ENCODE assay signal across 20 mouse cellular contexts in genomic region chr11:87296467-87296866, GRCm38 (mm10).
"Had no signal": no experiment of that assay in that cellular context is flagged by ENCODE, and none has a peak within 500 bp of the region (broad histone marks: within the 10 kb centered on the region; RNA-seq: fewer than 3 reads in every experiment).

No protein-coding gene starts in this region.

- H3K9me3 ChIP-seq: liver, embryonic 13.5 days; neural tube, embryonic 12.5 days; neural tube, embryonic 15.5 days had no signal

- DNase-seq: kidney, postnatal 14 days; kidney, postnatal 4 days; layer of hippocampus, adult 9-11 months; layer of hippocampus, postnatal 36 days; liver, embryonic 13.5 days; lung, adult 2 months; lung, postnatal 14 days; lung, postnatal 4 days; midbrain, embryonic 14.5 days; right cerebral cortex, adult 18-20 months; right cerebral cortex, postnatal 14 days; right cerebral cortex, postnatal 4 days; thymus, adult 2 months; thymus, postnatal 14 days; thymus, postnatal 4 days had no signal

- H3K36me3 ChIP-seq: liver, embryonic 13.5 days; neural tube, embryonic 12.5 days; neural tube, embryonic 15.5 days had no signal

- H3K4me1 ChIP-seq: liver, embryonic 13.5 days; neural tube, embryonic 12.5 days had no signal

- H3K9ac ChIP-seq: liver, embryonic 13.5 days; neural tube, embryonic 12.5 days; neural tube, embryonic 15.5 days had no signal

- H3K4me3 ChIP-seq: left cerebral cortex, adult 2 months; liver, embryonic 13.5 days; neural tube, embryonic 12.5 days; neural tube, embryonic 15.5 days had no signal

- H3K4me2 ChIP-seq: liver, embryonic 13.5 days; midbrain, embryonic 11.5 days; neural tube, embryonic 12.5 days; neural tube, embryonic 15.5 days had no signal

- H3K27me3 ChIP-seq: liver, embryonic 13.5 days; neural tube, embryonic 12.5 days; neural tube, embryonic 15.5 days had no signal

- H3K27ac ChIP-seq: left cerebral cortex, adult 2 months; liver, embryonic 13.5 days; neural tube, embryonic 12.5 days; neural tube, embryonic 15.5 days; stomach, postnatal 0 days had no signal
